Mouse (Mus musculus) stomach, embryonic 15.5 days (tissue): ENCODE results near the gene Entr1. TPM values are rescaled to one million over a fixed set of nuclear protein-coding genes. Genes with fewer than 3 reads are reported as not detected.

Experiments
- ATAC-seq: fragments of 200-750 bp; cut with Nextera tagmentation; 2 replicates; pipeline ENCODE4 v1.8.0; 2017; ENCODE audit warnings: low read depth, moderate number of reproducible peaks, moderate TSS enrichment; ENCODE audit not compliant: insufficient read depth, low FRiP score
- H3K27ac ChIP-seq: fragments of 300-500 bp; sonication (generic); 2 replicates; pipeline ENCODE4 v1.5.1; 2015; ENCODE audit warnings: mild to moderate bottlenecking, inconsistent platforms
- H3K27me3 ChIP-seq: fragments of 300-500 bp; sonication (generic); replicated peaks from 2 replicates; pipeline ENCODE4 v1.6.1; 2015; ENCODE audit warnings: inconsistent platforms
- H3K36me3 ChIP-seq: fragments of 300-500 bp; sonication (generic); 2 replicates; pipeline ENCODE4 v1.6.1; 2015; ENCODE audit warnings: inconsistent platforms
- H3K4me1 ChIP-seq: fragments of 300-500 bp; sonication (generic); 2 replicates; pipeline ENCODE4 v1.6.1; 2015; ENCODE audit warnings: inconsistent platforms
- H3K4me2 ChIP-seq: fragments of 300-500 bp; sonication (generic); 2 replicates; pipeline ENCODE4 v1.6.1; 2015; ENCODE audit warnings: mild to moderate bottlenecking, inconsistent platforms
- H3K4me3 ChIP-seq: fragments of 300-500 bp; sonication (generic); replicated peaks from 2 replicates; pipeline ENCODE4 v1.5.1; 2015; ENCODE audit warnings: inconsistent platforms
- H3K9ac ChIP-seq: fragments of 300-500 bp; sonication (generic); 2 replicates; pipeline ENCODE4 v1.6.1; 2015; ENCODE audit warnings: inconsistent platforms
- H3K9me3 ChIP-seq: fragments of 300-500 bp; sonication (generic); 2 replicates; pipeline ENCODE4 v1.6.1; 2016; ENCODE audit warnings: inconsistent platforms
- WGBS: fragments of 180-500 bp; shearing (Covaris S2); methylation state at CpG from one replicate; pipeline ENCODE4 v1.1.7; 2015; 5-methylcytosine and 5-hydroxymethylcytosine counted together
- polyA plus RNA-seq: library from polyadenylated mRNA; unstranded; fragments of >200 nt; fragmentation: Nextera tagmentation; extraction: Ambion mirVana; gene quantifications from 2 replicates; pipeline ENCODE4 v1.2.1, GENCODE M21; 2015

Gene Entr1
- polyA plus RNA-seq, 1 experiment from 2014 or later: 103 TPM

DNA sequence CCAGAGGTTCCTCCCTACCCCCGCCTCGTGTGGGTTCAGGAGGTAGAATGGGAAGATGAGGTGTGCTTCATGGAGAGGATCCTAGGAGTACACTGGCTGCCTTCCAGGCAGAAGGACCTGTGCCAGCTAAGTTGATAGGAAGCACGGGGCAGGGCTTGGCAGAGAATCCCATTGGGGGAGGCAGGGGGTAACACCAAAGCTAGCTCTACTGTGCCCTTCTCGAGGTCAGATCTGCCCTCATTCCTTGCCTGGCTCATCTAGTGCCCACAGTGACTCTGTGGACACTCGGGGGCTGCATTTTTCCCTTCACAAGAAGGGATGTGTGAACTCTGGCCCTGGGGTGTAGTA is 49.9 kb downstream of the Entr1 start:
- 84% methylated on average over 5 of the region's 5 CpGs for WGBS

DNA sequence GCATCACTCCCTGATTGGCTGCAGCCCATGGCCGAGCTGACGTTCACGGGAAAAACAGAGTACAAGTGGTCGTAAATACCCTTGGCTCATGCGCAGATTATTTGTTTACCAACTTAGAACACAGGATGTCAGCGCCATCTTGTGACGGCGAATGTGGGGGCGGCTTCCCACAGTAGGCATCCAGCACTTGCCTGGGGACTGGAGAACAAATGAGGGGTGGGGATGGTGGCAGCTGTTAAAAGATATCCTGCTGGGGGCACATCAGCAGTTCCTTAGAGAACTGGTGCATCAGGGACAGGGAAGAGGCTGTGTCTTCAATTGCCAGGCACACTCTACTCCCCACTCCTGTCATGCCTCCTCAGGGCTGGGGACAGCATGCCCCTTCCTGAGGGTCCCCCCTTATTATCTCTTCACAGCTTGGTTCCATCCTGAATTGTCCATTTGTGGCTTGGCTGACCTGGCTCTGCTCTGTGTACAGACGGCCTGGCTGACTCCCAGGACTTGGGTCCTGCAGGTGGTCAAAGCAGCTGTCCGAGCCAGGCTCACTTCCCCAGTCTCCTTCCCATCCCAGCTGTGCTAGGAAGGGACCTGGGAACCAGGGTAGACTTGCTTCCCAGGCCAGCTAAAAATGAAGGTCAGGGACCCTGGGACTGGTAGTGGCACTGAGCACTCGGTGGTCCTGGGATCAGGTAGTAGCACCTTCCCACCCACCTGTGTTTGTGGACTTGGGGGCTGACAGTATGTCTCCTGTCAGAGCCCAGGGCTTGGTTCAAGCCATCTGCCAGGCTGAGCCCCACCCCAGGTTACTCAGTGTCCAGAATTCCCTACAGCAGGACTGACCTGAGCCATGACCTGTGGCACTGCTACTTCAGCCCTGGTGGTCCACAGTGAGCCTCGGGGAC is 50.6 kb downstream of the Entr1 start:
- H3K9me3 ChIP-seq: no peaks in the 10 kb centered on the region
- H3K9ac ChIP-seq: no peak overlapping the region
- ATAC-seq: no peak
- no peak overlapping the region for H3K4me2 ChIP-seq
- no peak overlapping the region for H3K27ac ChIP-seq
- H3K4me1 ChIP-seq: peaks cover 26% of the 10 kb centered on the region
- H3K36me3 ChIP-seq: no peaks in the 10 kb centered on the region; the same call in 1 of the 2 replicates
- 82% methylated on average over 9 of the region's 13 CpGs for WGBS
- H3K4me3 ChIP-seq: no peak overlapping the region
- no peaks in the 10 kb centered on the region for H3K27me3 ChIP-seq

More for the DNA sequence above, 49.9 kb downstream of the Entr1 start:
- no peak overlapping the region for H3K9ac ChIP-seq
- no peak overlapping the region for H3K4me3 ChIP-seq
- peaks cover 4% of the 10 kb centered on the region; the same call in 1 of the 2 replicates for H3K36me3 ChIP-seq
- no peaks in the 10 kb centered on the region for H3K27me3 ChIP-seq
- H3K27ac ChIP-seq: no peak overlapping the region
- no peaks in the 10 kb centered on the region for H3K9me3 ChIP-seq
- H3K4me1 ChIP-seq: peaks cover 28% of the 10 kb centered on the region
- H3K4me2 ChIP-seq: no peak overlapping the region
- no peak for ATAC-seq

Other genes with a start within 250 kb of the Entr1 start
- 0.08 TPM in 1 of 2 replicates, not detected in the other for gene Lhx3, start 181.0 kb downstream of the Entr1 start, polyA plus RNA-seq
- gene Qsox2, start 151.8 kb downstream of the Entr1 start, polyA plus RNA-seq: 26.1 and 32.4 TPM in 2 replicates
- 0.57 and 0.61 TPM in 2 replicates for gene Ccdc187, start 94.8 kb downstream of the Entr1 start, polyA plus RNA-seq
- 34.6 and 35.8 TPM in 2 replicates for gene Gpsm1, start 73.8 kb downstream of the Entr1 start, polyA plus RNA-seq
- gene Dnlz, start 37.2 kb downstream of the Entr1 start, polyA plus RNA-seq: 22.2 and 25.1 TPM in 2 replicates
- 1.6 and 1.8 TPM in 2 replicates for gene Card9, start 28.4 kb downstream of the Entr1 start, polyA plus RNA-seq
- gene Snapc4, start 8.7 kb downstream of the Entr1 start, polyA plus RNA-seq: 23.5 and 25.9 TPM in 2 replicates
- gene Pmpca, start within 50 bp of the Entr1 start, polyA plus RNA-seq: 86.8 and 97.9 TPM in 2 replicates
- 17.2 and 17.4 TPM in 2 replicates for gene Inpp5e, start 19.9 kb upstream of the Entr1 start, polyA plus RNA-seq
- gene Sec16a, start 55.9 kb upstream of the Entr1 start, polyA plus RNA-seq: 22.3 and 24.0 TPM in 2 replicates
- 16.1 and 17.9 TPM in 2 replicates for gene Notch1, start 127.3 kb upstream of the Entr1 start, polyA plus RNA-seq
- 121 and 128 TPM in 2 replicates for gene Egfl7, start 190.7 kb upstream of the Entr1 start, polyA plus RNA-seq
- gene Gm20532, start 197.3 kb upstream of the Entr1 start, polyA plus RNA-seq: not detected in 2 replicates
- 60.1 and 63.4 TPM in 2 replicates for gene Agpat2, start 215.1 kb upstream of the Entr1 start, polyA plus RNA-seq
- gene Fam69b, start 239.1 kb upstream of the Entr1 start, polyA plus RNA-seq: 28.9 and 33.7 TPM in 2 replicates